Comparison of ENCODE assay signal across 25 mouse cellular contexts in the genomic region with DNA sequence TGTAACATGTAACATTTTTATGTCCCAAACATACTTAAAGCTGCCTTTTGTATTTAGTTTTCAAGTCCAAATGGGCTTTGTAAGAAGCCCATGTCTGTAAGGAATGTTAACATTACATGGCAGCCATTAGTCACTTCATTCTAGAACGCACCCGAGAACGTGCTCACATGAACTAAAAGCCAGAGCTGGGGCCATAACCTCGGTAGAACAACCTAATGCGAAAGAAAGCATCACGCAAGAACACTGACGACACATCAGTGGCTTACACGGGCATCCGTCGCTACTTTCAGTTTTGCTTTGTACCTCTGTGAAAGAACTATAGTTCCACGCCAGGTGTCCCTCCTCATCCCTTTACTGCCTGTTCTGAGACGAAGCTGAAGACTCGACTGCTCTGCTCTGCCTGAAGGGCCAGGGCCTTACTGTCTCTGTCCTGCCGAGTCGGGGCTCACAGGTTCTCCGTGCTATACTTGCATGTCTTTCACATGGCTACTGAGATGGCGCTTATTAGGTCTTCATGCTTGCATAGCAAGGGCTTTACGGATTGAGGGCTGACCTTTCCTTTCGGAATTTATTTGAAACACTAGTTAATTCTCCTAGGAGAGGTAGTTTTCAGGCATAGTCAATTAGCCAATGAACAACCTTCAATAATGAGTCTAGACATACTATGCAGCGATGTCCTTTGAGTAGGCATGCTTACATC.
"Had no signal": no experiment of that assay in that cellular context is flagged by ENCODE, and none has a peak within 500 bp of the region (broad histone marks: within the 10 kb centered on the region; RNA-seq: fewer than 3 reads in every experiment).

No protein-coding gene starts in this region.

- H3K27ac ChIP-seq: embryonic facial prominence, embryonic 10.5 days; embryonic facial prominence, embryonic 12.5 days; embryonic facial prominence, embryonic 13.5 days; embryonic facial prominence, embryonic 15.5 days; forebrain, embryonic 10.5 days; forebrain, embryonic 12.5 days; forebrain, embryonic 13.5 days; forebrain, embryonic 15.5 days; gastrocnemius, adult 2 months; heart, adult 2 months; heart, embryonic 10.5 days had no signal

- H3K9me3 ChIP-seq: embryonic facial prominence, embryonic 10.5 days; embryonic facial prominence, embryonic 12.5 days; embryonic facial prominence, embryonic 13.5 days; embryonic facial prominence, embryonic 15.5 days; forebrain, embryonic 10.5 days; forebrain, embryonic 12.5 days; forebrain, embryonic 13.5 days; forebrain, embryonic 15.5 days; heart, embryonic 10.5 days had no signal

- H3K9ac ChIP-seq: embryonic facial prominence, embryonic 12.5 days; embryonic facial prominence, embryonic 13.5 days; embryonic facial prominence, embryonic 15.5 days; forebrain, embryonic 12.5 days; forebrain, embryonic 13.5 days; forebrain, embryonic 15.5 days; forebrain, postnatal 0 days had no signal

- H3K4me1 ChIP-seq: embryonic facial prominence, embryonic 10.5 days; embryonic facial prominence, embryonic 12.5 days; embryonic facial prominence, embryonic 13.5 days; embryonic facial prominence, embryonic 15.5 days; forebrain, embryonic 10.5 days had no signal

- H3K4me3 ChIP-seq: embryonic facial prominence, embryonic 10.5 days; embryonic facial prominence, embryonic 12.5 days; embryonic facial prominence, embryonic 13.5 days; embryonic facial prominence, embryonic 15.5 days; erythroblast, embryonic 14.5 days; forebrain, embryonic 10.5 days; forebrain, embryonic 12.5 days; forebrain, embryonic 13.5 days; forebrain, embryonic 15.5 days; gastrocnemius, adult 2 months; heart, adult 2 months; heart, embryonic 10.5 days had no signal

- DNase-seq: cerebellum, adult 8-10 months; cerebellum, adult 9-10 months; cerebellum, adult 9-11 months; cerebellum, postnatal 10 days; cerebellum, postnatal 14 days; cerebellum, postnatal 25 days; cerebellum, postnatal 36 days; embryo, embryonic 11 days; forebrain, postnatal 0 days; gastrocnemius, adult 2 months; gastrocnemius, postnatal 10 days; gastrocnemius, postnatal 14 days; gastrocnemius, postnatal 25 days; gastrocnemius, postnatal 36 days; heart, adult 2 months had no signal

- H3K27me3 ChIP-seq: embryonic facial prominence, embryonic 12.5 days; embryonic facial prominence, embryonic 13.5 days; embryonic facial prominence, embryonic 15.5 days; forebrain, embryonic 12.5 days; forebrain, embryonic 13.5 days; forebrain, embryonic 15.5 days had no signal

- H3K4me2 ChIP-seq: embryonic facial prominence, embryonic 12.5 days; embryonic facial prominence, embryonic 13.5 days; embryonic facial prominence, embryonic 15.5 days; forebrain, embryonic 12.5 days; forebrain, embryonic 13.5 days; forebrain, embryonic 15.5 days had no signal
